Mouse (Mus musculus) C2C12 (cell line): ENCODE measurements around the gene Tmem234. TPM values are rescaled to one million over a fixed set of nuclear protein-coding genes. Genes with fewer than 3 reads are reported as not detected.

ENCODE experiments used
- H3K27me3 ChIP-seq: one replicate; pipeline ENCODE4 v1.6.1; 2011; ENCODE audit not compliant: control insufficient read depth, insufficient read depth, insufficient read length
- H3K36me3 ChIP-seq: one replicate; pipeline ENCODE4 v1.6.1; 2011; ENCODE audit not compliant: control insufficient read depth, insufficient read depth
- H3K4me3 ChIP-seq: one replicate; pipeline ENCODE4 v1.5.1; 2011; ENCODE audit warnings: mild to moderate bottlenecking, control low read depth; ENCODE audit not compliant: poor library complexity, insufficient read depth, severe bottlenecking
- H3K79me2 ChIP-seq: one replicate; pipeline ENCODE4 v1.6.1; 2011; ENCODE audit not compliant: control insufficient read depth, insufficient read depth
- H3K79me3 ChIP-seq: one replicate; pipeline ENCODE4 v1.6.1; 2011; ENCODE audit warnings: low read depth, control low read depth
- H3ac ChIP-seq: one replicate; pipeline ENCODE3; 2011; ENCODE audit warnings: low read depth; ENCODE audit not compliant: control insufficient read depth, insufficient read length
- CEBPB ChIP-seq: IDR thresholded peaks from one replicate; pipeline ENCODE4 v1.6.1; 2011; ENCODE audit warnings: low read depth, mild to moderate bottlenecking, control low read depth, moderate library complexity
- CTCF ChIP-seq: IDR thresholded peaks from one replicate; pipeline ENCODE4 v1.5.1; 2011; ENCODE audit not compliant: control insufficient read depth, insufficient read depth, insufficient read length
- FOSL1 ChIP-seq: IDR thresholded peaks from one replicate; pipeline ENCODE4 v1.8.0; 2011; ENCODE audit warnings: mild to moderate bottlenecking, low read length; ENCODE audit not compliant: poor library complexity, insufficient read depth, severe bottlenecking
- MAX ChIP-seq: IDR thresholded peaks from one replicate; pipeline ENCODE4 v1.6.1; 2011; ENCODE audit warnings: mild to moderate bottlenecking, control low read depth
- MYOD1 ChIP-seq: IDR thresholded peaks from one replicate; pipeline ENCODE4 v1.6.1; 2011; ENCODE audit warnings: low read depth; ENCODE audit not compliant: control insufficient read depth, insufficient read length
- MYOG ChIP-seq: IDR thresholded peaks from one replicate; pipeline ENCODE4 v1.6.1; 2011; ENCODE audit not compliant: control insufficient read depth, insufficient read length; ENCODE audit errors: extremely low read depth
- USF1 ChIP-seq: IDR thresholded peaks from one replicate; pipeline ENCODE4 v1.6.1; 2011; ENCODE audit warnings: low read depth, mild to moderate bottlenecking, control low read depth, moderate library complexity
- polyA plus RNA-seq: library from polyadenylated mRNA; unstranded; fragments of >200 nt; fragmentation: generic; extraction: Trizol; gene quantifications from one replicate; pipeline ENCODE4 v1.2.1, GENCODE M21; 2012; ENCODE audit warnings: missing spikeins

Gene Tmem234
- polyA plus RNA-seq, 1 experiment, result 218 TPM

- Histone ChIP-seq H3K36me3 (peaks cover 43% of the 10 kb centered on the region), H3K4me3 (no peak overlapping the region), H3K79me2 (peaks cover 11% of the 10 kb centered on the region), H3K27me3 (no peaks in the 10 kb centered on the region), H3K79me3 (peaks cover 3% of the 10 kb centered on the region), H3ac (no peak overlapping the region)
- TF ChIP-seq USF1, result no peak
- TF ChIP-seq MYOG, result no peak
These were observed 8.7 kb downstream of the Tmem234 start for GRCm38 (mm10) chr4:129609139-129609631.

GRCm38 (mm10) chr4:129610026-129610425 lies 9.6 kb downstream of the Tmem234 start:
- Histone ChIP-seq H3K36me3 (peaks cover 35% of the 10 kb centered on the region), H3K79me2 (peaks cover 2% of the 10 kb centered on the region)

GRCm38 (mm10) chr4:129610472-129610871 lies 10.0 kb downstream of the Tmem234 start:
- Histone ChIP-seq H3K27me3 (no peaks in the 10 kb centered on the region), H3ac (no peak overlapping the region), H3K36me3 (peaks cover 31% of the 10 kb centered on the region), H3K79me3 (no peaks in the 10 kb centered on the region), H3K4me3 (no peak overlapping the region), H3K79me2 (no peaks in the 10 kb centered on the region)
- TF ChIP-seq FOSL1 (no peak), MAX (no peak), MYOD1 (no peak), CEBPB (no peak), MYOG (no peak), CTCF (no peak), USF1 (no peak)

More at GRCm38 (mm10) chr4:129610026-129610425, 9.6 kb downstream of the Tmem234 start:
- no peak overlapping the region for H3K4me3 ChIP-seq
- H3ac ChIP-seq, result no peak overlapping the region
- H3K27me3 ChIP-seq, result no peaks in the 10 kb centered on the region
- no peak for TF ChIP-seq MAX
- H3K79me3 ChIP-seq, result no peaks in the 10 kb centered on the region

- Histone ChIP-seq H3K4me3 (no peak within 1 kb of the TSS), H3K27me3 (no peaks in the 10 kb centered on the region), H3K79me2 (peaks cover 8% of the 10 kb centered on the region), H3K36me3 (peaks cover 14% of the 10 kb centered on the region), H3ac (no peak within 1 kb of the TSS), H3K79me3 (peaks cover 4% of the 10 kb centered on the region)
- TF ChIP-seq MYOD1, result no peak
- TF ChIP-seq MYOG, result no peak
- TF ChIP-seq CEBPB, result no peak
- no peak for TF ChIP-seq CTCF
- TF ChIP-seq USF1, result no peak
- no peak for TF ChIP-seq FOSL1
- TF ChIP-seq MAX, result no peak
These were observed 13.6 kb downstream of the Tmem234 start, which contains the start of gene Dcdc2b for GRCm38 (mm10) chr4:129614093-129614492. Dcdc2b (minus strand) TSS chr4:129614257.

GRCm38 (mm10) chr4:129615801-129616290 lies 15.4 kb downstream of the Tmem234 start:
- H3K79me2 ChIP-seq, result peaks cover 8% of the 10 kb centered on the region
- H3K36me3 ChIP-seq, result peaks cover 12% of the 10 kb centered on the region
- H3ac ChIP-seq, result no peak overlapping the region
- no peak for TF ChIP-seq CTCF
- TF ChIP-seq MYOD1, result no peak
- TF ChIP-seq FOSL1, result no peak
- TF ChIP-seq MAX, result no peak
- no peak for TF ChIP-seq MYOG
- no peak for TF ChIP-seq CEBPB
- H3K27me3 ChIP-seq, result no peaks in the 10 kb centered on the region
- peaks cover 4% of the 10 kb centered on the region for H3K79me3 ChIP-seq
- no peak overlapping the region for H3K4me3 ChIP-seq

- H3K27me3 ChIP-seq, result no peaks in the 10 kb centered on the region
- peaks cover 12% of the 10 kb centered on the region for H3K36me3 ChIP-seq
- H3K79me3 ChIP-seq, result peaks cover 4% of the 10 kb centered on the region
- TF ChIP-seq MYOD1 (no peak), MAX (no peak), MYOG (no peak), CEBPB (no peak), FOSL1 (no peak), USF1 (no peak)
- H3K4me3 ChIP-seq, result no peak overlapping the region
- no peak overlapping the region for H3ac ChIP-seq
- H3K79me2 ChIP-seq, result peaks cover 8% of the 10 kb centered on the region
These were observed 16.2 kb downstream of the Tmem234 start for GRCm38 (mm10) chr4:129616631-129617030.
